Mouse (Mus musculus) brain, adult 2 months (tissue): ENCODE results near the gene Naif1.
A peak's percentile ranks its signal among the peaks of the same experiment; 100 is the strongest.
"Not testable (repeated sequence)": the region's sequence is repeated elsewhere in the genome, so short reads cannot be mapped to it uniquely, and the experiment has no call there.

Experiments used
- DNase-seq: peaks from one replicate; pipeline ENCODE4 v3.0.0; 2011; ENCODE audit warnings: low read depth, low spot score

Naif1 gene

DNA sequence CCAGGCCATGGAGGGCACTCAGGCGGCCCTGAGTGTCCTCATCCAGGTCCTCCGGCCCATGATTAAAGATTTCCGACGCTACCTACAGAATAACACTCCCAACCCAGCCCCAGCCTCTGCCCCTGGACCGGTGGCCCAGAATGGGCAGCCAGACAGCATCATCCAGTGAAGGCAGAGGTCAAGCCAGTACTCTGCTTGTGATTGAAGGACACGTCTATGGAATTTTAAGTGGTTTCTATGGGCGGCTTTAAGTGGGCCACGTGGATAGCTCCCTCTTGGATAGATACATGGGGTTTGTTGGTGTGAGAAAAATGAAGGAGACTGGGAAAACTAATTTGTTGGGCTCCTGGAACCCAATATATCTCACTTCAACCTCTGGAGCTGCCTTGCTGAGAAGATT lies 4.8 kb downstream of the Naif1 start:
- no peak for DNase-seq

DNA sequence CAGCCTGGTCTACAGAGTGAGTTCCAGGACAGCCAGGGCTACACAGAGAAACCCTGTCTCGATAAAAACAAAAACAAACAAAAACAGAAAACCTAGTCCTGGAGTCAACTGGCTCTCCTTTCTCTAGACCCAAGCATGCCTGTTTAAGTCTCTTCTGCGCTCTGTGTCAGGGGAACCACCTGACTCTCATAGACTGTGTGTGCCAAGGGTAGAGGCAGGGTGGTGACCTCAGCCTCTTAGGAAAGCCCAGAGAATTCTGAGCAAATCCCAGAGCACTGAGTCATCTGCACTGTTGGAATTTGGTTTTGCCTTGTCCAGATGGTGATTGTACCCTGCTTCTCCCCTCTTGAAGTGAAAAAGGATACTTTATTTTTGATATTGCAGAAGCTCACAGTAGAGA lies 8.0 kb downstream of the Naif1 start:
- no peak for DNase-seq

DNA sequence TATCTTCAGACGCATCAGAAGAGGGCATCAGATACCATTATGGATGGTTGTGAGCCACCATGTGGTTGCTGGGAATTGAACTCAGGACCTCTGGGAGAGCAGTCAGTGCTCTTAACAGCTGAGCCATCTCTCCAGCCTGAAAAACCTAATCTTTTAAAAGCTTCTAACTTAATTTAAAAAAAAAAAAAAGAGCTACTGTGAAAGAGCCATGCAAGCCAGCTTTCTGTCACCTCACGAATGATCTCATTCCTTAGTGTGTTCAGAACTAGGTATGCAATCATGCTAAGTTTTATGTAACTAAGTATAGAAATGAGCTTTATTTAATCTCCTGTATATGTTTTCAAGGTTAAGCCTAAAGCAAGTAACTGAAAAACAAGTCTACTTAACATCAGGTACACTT lies 9.4 kb downstream of the Naif1 start:
- DNase-seq: no peak

DNA sequence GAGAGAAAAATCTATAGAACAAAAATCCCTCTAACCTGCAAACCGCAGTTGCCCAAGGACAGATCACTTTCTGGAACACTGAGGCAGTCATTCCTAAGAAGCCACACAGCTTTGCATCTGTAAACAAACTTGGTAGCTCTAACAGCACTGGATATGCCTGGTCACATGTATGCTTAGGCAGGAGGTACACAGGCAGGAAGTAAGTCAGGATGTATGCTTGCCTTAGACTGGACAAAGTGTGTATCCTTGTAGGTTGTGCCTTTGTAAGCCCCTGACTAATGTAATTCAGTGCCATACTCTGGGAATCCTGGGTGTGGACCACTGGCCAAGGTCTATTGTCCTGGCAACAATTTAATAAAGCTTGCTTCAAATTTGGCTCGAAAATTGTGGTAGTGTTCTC lies 13.5 kb downstream of the Naif1 start:
- no peak for DNase-seq

DNA sequence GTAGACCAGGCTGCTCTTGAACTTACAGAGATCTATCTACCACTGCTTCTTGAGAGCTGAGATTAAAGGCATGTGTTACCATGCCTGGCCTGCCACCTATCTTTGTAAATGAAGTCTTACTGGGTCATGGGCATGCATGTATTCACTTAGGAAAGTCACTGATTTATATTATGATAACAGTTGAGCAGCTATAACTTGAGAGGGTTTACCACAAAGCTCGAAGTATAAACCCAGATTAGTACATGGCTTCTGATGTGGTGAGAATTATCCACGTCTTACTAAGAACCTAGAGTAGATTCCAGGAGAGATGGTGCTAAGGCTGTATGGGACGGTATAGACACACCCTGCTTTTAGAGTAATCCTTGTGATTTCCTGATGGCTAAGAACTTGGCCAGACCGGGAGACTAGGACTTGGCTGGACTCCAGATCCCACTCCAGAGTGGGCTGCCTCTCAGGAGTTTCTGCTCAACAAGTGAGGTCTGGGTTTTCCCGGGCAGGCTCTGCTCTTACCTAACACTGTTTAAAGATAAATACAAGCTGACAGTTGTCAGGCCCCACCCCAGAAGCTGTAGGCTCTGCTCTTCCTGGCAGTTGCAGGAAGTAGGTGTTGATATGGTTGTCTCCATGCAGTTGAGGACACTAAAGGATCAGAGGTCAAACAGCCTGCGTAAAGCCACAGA lies 14.1 kb downstream of the Naif1 start:
- DNase-seq: no peak

DNA sequence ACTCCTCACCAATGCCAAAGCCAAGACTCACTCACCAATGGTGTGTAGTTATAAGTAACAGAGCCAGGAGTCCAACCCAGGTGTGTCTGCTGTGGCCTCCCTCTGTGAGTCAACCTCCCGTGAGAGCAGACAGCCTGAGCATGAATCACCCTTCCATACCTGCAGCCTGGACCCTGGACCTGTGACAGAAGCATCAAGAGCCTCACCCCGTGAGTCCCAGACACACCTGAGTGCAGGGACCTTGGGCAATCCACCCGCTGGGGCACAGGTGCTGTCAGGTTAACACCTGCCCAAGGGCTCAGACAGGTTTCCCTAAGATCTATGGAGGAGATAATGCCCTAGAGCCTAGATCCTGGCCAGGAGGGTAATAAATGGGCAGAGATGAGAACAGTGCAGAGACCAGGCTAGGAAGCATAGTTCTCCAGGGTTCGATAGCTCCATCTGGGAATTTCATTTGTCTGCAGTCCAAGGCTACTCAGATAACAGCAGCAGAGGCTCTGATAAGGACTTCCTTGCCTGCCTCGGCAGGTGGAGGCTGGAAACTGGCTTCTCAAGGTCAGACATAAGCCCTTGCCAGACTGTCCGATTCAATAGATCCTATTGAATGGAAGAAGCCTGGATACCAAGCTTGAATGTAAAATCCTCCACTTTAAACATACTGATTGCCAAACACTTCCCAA lies 20.9 kb downstream of the Naif1 start:
- no peak for DNase-seq

DNA sequence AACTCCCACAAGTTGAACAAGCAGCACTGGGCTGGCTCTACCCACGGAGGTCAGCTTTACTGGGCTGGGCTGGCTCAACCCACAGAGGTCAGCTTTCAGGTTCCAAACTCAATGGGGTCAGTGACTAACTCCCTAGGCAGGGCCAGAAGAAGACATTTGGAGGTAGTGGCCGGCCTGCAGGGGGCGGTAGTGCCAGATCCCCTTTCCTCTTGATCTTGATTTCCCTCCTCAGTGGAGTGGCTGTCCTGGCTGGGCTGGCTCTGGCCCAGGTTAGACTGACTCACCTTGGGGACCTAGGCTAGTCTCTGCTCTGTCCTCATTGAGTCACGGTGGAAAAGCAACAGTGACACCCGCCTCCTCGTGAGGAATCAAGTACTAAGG lies 21.4 kb downstream of the Naif1 start:
- DNase-seq: no peak

DNA sequence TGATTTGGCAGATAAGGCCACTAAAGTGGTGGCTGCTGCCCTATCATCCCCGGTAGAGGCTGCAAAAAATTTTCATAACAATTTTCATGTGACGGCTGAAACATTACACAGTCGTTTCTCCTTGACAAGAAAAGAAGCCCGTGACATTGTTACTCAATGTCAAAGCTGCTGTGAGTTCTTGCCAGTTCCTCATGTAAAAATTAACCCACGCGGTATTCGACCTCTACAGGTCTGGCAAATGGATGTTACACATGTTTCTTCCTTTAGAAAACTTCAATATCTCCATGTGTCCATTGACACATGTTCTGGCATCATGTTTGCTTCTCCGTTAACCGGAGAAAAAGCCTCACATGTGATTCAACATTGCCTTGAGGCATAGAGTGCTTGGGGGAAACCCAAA lies 25.1 kb downstream of the Naif1 start:
- not testable (repeated sequence) for DNase-seq

DNA sequence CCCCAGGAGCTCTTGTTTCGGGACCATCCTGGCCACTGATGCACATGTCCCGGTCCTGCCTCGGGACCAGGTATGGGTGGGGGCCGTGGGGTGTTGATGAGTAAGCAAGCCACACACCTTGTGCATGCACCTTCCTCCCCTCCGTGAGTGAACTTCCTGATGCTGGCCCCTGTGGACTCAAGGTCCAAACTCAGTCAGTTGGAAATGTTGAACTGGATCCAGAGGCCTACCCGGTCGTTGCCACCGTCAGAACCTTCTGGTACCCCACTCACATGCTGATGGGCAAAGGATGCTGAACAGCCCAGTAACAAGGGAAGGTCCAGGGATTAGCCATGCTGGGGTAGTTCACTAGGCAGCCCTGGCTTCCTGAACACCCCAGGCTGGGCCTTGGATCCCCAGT lies 32.1 kb downstream of the Naif1 start:
- DNase-seq: no peak

DNA sequence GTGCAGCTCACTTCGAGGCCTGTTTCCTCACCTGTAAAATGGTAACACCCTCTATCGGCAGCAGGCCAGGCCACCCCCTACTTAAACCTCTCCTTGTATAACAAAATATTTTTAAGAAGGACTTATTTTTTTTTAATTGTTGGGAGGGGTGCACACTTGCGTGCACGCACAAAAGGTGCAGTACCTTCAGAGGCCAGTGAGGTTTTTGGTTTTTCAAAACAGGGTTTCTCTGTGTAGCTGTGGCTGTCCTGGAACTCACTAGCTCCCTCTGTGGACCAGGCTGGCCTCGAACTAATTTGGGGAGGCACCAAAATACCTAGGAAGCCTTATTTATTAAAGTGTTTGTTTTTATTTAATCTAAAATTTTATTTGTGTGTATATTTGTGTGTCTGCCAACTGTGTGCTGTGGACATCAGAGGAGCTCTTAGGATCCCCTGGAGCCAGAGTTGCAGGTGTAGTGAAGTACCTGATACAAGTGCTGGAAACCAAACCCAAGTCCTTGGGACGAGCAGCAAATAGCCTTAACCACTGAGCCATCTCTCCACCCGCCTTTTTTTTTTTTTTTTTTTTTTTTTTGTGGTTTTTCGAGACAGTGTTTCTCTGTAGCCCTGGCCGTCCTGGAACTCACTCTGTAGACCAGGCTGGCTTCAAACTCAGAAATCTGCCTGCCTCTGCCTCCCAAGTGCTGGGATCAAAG lies 33.1 kb downstream of the Naif1 start:
- no peak for DNase-seq

DNA sequence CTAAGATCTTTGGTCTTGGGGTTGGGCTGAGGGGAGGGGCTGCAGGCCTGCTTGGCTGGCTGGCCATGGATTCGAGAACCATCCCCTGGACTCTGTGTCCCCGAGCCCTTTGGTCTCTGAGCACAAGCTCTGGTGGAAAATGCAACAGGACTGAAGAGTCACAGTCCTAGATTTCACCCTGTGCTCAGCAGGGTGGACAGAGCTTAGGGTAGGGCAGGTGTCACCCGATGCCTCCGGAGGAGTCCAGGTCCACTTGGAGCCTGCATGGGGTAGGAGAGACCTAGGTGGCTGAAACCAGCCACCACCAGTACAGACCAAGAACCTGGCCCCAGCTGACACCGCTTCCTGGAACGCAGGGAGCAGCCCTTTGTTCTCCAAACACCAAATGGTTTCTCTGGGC lies 34.7 kb downstream of the Naif1 start:
- DNase-seq: no peak

DNA sequence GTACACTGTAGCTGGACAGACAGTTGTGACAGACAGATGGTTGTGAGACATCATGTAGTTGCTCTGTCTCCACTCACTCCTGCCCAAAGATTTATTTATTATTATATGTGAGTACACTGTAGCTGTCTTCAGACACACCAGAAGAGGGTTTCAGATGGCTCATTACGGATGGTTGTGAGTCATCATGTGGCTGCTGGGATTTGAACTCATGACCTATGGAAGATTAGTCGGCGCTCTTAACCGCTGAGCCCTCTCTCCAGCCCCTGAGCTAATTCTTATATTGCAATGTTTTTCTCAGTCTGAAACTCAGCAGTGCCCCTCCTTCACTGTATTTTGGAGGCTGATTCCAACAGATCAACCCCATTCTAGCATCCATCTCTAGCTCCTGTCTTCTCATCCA lies 35.5 kb downstream of the Naif1 start:
- no peak for DNase-seq

DNA sequence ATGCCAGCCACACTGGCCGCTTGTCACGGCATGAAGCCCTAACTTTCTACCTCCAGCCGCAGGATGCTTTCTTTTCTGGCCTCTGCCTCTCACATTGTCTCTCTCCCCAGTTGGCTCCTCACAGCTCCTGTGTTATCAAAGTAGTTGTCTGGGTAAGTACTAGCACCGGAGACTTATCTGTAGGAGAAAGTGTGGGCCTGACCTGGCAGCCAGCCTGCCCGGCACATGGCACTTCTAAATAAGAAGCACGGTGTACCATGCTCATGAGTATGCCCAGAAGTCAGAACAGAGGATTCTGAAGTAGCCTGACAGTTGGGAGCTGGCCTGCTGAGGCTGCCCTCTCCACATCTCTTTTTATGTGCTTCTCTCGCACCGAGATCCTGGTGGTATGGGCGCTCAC lies 35.9 kb downstream of the Naif1 start:
- DNase-seq: no peak

DNA sequence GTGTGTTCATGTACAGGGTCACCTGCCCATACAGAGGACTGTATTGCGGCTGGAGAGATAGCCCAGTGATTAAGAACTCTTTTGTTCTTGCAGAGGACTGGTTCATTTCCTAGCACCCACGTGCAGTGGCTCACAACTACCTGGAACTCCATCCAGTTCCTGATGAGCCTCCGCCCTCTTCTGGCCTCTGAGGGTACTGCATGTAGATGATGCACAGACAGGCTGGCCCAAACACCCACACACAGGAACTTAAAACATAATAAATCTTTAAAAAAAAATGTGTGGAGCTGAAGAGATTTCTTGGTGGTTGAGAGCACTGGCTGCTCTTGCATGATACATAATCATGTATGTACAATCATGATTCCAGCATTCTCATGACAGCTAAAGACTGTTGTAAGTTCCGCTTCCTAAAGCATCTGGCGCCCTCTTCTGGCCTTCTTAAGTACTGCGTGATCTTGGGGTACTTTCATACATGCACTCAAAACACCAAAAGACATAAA lies 36.9 kb downstream of the Naif1 start:
- DNase-seq: peak; percentile 94

DNA sequence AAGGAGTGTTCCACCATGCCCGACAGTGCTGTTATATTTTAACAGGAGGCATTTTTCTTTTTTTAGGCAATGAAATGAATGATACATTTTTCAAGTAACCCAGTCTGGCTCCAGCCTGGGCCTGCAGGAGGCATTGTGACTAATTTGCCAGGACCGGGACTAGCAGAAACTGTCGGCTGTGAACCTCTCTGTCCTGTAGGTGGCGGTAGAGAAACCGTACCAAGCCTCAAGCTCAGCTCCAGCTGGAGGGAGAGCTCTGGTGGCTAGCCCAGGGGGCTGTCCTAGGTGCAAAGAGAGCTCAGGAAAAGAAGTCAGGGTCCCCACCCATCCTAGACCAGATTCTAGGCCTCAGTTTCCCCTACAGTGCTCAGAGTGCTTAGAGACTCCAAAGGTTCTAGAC lies 38.4 kb downstream of the Naif1 start:
- peak; percentile 91 for DNase-seq

DNA sequence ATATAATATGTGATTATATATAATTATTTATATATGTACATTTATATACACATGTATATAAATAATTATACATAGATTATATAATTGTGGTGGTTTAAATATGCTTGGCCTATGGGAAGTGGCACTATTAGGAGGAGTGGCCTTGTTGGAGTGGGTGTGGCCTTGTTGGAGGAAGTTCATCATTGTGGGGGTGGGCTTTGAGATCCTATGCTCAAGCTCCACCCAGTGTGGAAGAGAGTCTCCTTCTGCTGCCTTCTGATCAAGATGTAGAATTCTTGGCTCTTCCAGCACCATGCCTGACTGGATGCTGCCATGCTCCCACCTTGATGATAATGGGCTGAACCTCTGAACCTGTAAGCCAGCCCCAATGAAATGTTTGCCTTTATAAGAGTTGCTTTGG lies 40.5 kb downstream of the Naif1 start:
- DNase-seq: not testable (repeated sequence)

DNA sequence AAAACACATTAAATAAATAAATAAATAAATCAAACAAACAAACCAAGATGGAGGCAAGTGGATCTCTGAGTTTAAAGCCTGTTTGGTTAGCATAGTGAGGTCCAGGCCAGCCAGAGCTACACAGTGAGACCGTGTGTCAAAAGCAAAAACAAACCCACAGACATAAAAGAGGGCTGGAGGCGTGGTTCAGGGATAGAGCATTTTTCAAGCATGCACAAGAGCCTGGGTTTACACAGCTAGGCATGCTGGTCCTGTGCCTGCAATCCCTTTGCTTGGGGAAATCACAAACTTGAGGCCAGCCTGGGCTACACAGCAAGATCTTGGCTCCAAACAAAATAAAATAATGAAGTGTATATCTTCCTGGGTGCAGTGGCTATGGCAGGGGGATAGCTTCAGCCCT lies 42.4 kb downstream of the Naif1 start:
- no peak for DNase-seq

DNA sequence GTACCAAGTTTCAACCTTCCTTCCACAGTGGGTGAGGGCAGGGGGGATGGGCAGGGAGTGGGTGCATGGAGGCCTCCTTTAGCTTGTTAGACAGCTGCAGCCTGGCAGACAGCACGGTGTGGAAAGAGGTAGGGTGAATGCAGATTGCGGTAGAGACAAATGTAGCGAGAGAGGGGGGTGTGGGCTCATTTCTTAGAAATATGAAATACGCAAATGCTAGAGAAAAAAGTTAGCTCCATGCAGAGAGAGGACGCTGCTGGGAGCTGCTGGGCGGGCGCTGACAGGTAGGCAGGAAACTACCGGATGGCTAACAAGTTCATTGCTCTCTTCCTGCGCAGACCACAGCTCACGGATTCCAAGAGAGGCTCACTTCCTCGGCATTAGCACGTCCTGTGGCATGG lies 43.0 kb downstream of the Naif1 start:
- DNase-seq: no peak

DNA sequence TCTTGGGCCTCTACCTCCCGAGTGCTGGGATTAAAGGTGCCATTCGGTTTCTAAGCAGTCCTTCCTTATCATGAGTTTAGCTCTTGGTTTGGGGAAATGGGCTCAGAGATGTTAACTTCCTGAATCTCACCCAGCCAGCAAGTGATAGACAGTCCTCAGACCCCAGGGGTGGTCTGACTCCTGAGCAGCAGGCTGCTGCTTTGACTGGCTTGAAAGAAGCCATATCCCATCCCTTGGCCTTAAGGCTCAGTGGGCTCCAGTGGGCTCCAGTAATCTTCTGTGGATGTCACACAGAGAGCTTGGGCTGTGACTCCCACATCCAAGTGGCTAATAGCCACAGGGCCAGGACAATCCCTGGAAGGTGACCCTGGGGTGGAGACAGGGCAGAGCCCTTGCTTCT lies 44.3 kb downstream of the Naif1 start:
- DNase-seq: no peak

DNA sequence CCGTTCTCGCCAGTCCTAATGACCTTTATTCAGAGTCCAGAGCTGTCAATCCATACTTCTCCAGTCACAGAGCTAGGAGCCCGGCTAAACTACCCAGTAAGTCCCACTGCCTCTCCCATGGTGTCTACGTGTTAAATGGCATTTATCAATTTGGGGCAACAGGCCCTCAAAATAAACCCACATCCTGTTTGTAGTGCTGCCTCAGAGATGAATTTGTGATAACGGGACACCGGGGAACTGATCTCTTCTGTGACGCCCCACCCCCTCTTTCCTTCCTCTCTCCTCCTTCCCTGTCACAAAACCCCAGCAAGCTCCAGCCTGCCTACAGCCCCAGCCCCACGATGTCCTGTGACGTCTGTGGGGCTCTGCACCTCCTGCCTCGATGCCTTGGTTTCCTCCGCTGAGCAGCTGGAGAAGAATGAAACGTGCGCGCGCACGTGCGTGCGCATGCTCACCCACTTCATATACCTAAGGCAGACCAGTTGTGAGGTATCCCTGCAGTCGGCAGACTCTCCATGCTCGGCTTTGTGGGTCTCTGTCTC lies 45.0 kb downstream of the Naif1 start:
- DNase-seq: no peak

DNA sequence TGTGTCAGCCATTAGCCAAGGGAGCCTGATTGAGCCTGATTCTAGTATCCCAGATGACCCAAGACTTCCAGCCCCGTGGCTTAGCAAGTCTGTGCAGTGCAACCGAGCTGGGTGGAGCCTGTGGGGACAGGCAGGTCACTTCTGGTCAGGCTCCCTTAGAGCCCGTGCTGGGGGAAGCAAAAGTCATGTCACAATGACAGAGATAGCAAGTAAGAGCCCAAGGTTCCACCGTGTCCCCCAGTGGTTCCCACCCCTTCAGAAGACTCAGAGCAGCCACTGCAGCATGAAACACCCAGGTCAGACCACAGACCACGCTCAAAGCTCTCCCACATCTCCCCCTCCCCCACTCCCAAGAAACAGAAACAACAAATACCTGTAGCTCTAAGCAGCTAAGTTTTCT lies 45.9 kb downstream of the Naif1 start:
- no peak for DNase-seq

DNA sequence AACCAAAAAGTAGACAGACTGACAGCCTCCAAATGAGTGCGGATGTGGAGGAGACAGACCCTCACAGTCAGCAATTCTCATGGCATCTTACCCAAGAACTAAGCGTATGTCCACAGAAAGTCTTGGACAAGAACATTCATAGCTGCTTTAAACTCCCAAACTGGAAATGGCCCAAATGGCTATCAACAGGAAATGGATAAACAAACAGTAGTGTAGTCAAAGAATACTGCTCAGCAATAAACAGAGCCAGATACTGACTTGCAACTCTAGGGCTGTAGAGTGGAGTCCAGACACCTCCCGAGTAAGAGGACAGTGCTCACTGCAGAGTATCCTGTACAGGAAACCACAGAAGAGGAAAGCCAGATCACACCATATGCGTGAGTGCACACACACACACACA lies 49.1 kb downstream of the Naif1 start:
- DNase-seq: no peak

DNA sequence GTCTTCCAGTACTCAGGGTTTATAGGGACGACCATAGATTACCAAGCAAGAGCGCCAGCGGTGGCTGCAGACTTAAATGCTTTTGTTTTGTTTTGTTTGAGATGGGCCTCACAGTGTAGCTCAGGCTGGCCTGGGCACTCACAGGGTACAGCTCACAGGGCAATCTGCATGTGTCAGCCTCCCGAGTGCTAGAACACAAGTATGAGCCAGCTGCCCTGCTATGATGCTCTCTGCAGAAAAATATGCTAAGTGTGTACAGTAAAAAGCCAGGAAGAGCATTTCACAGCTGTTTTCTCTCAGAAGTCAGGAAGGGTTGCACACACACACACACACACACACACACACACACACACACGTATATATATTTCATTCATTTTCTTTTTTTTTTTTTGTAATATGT lies 50.2 kb downstream of the Naif1 start:
- no peak for DNase-seq
